Mouse (Mus musculus) lung, postnatal 36 days (tissue): ENCODE data around the gene Klk1b1.
"Not testable (repeated sequence)": the region's sequence is repeated elsewhere in the genome, so short reads cannot be mapped to it uniquely, and the experiment has no call there.

Source experiments
- DNase-seq: peaks from one replicate; pipeline ENCODE4 v3.0.0; 2022; ENCODE audit warnings: mixed read lengths

Gene Klk1b1

GRCm38 (mm10) chr7:44011868-44012267 lies 45.3 kb downstream of the Klk1b1 start, which contains the start of gene Klk1b26:
Gene Klk1b26, plus strand, starts transcription at chr7:44012168.
- DNase-seq, result not testable (repeated sequence)

- DNase-seq, result not testable (repeated sequence)
These were observed 48.1 kb downstream of the Klk1b1 start for GRCm38 (mm10) chr7:44014666-44015065.

GRCm38 (mm10) chr7:44015071-44015470 lies 48.5 kb downstream of the Klk1b1 start:
- no peak for DNase-seq
